Mouse (Mus musculus) CD4-positive, CD25-positive, alpha-beta regulatory T cell, adult 4 months (primary cell): ENCODE measurements around the gene Megf9. TPM values are rescaled to one million over a fixed set of nuclear protein-coding genes. Genes with fewer than 3 reads are reported as not detected.
A peak's percentile ranks its signal among the peaks of the same experiment; 100 is the strongest.

ENCODE experiments used
- ATAC-seq: one replicate; pipeline ENCODE4 v1.8.0; 2017
- polyA plus RNA-seq, 2 experiments: library from polyadenylated mRNA; unstranded; fragments of 100-300 nt; shearing (Covaris generic); gene quantifications; one replicate each; pipeline ENCODE4 v1.2.1; 2017

Gene Megf9
- polyA plus RNA-seq, 2 experiments from 2014 or later: 0.41 to 0.70 TPM

- no peak for ATAC-seq
These were observed 13.1 kb downstream of the Megf9 start for GRCm38 (mm10) chr4:70521506-70522292.

- ATAC-seq: no peak
These were observed 17.1 kb downstream of the Megf9 start for GRCm38 (mm10) chr4:70517646-70518045.

- no peak for ATAC-seq
These were observed 18.5 kb downstream of the Megf9 start for GRCm38 (mm10) chr4:70516289-70516688.

GRCm38 (mm10) chr4:70515514-70515913 is 19.3 kb downstream of the Megf9 start:
- no peak for ATAC-seq

GRCm38 (mm10) chr4:70509987-70510386 is 24.8 kb downstream of the Megf9 start:
- ATAC-seq: no peak

GRCm38 (mm10) chr4:70509565-70509964 is 25.2 kb downstream of the Megf9 start:
- no peak for ATAC-seq

GRCm38 (mm10) chr4:70508207-70508606 is 26.6 kb downstream of the Megf9 start:
- no peak for ATAC-seq

GRCm38 (mm10) chr4:70505951-70506350 is 28.8 kb downstream of the Megf9 start:
- no peak for ATAC-seq

- no peak for ATAC-seq
These were observed 31.0 kb downstream of the Megf9 start for GRCm38 (mm10) chr4:70503827-70504226.

- no peak for ATAC-seq
These were observed 35.5 kb downstream of the Megf9 start for GRCm38 (mm10) chr4:70499285-70499684.

GRCm38 (mm10) chr4:70496978-70497377 is 37.8 kb downstream of the Megf9 start:
- no peak for ATAC-seq

GRCm38 (mm10) chr4:70489792-70490191 is 45.0 kb downstream of the Megf9 start:
- no peak for ATAC-seq

- no peak for ATAC-seq
These were observed 46.4 kb downstream of the Megf9 start for GRCm38 (mm10) chr4:70488415-70488814.

- ATAC-seq: no peak
These were observed 50.7 kb downstream of the Megf9 start for GRCm38 (mm10) chr4:70484134-70484533.

- ATAC-seq: no peak
These were observed 52.9 kb downstream of the Megf9 start for GRCm38 (mm10) chr4:70481931-70482330.

GRCm38 (mm10) chr4:70471398-70471797 is 63.4 kb downstream of the Megf9 start:
- no peak for ATAC-seq

GRCm38 (mm10) chr4:70465921-70466689 is 68.7 kb downstream of the Megf9 start:
- no peak for ATAC-seq

GRCm38 (mm10) chr4:70463302-70463701 is 71.5 kb downstream of the Megf9 start:
- ATAC-seq: no peak

GRCm38 (mm10) chr4:70461416-70461815 is 73.4 kb downstream of the Megf9 start:
- no peak for ATAC-seq

GRCm38 (mm10) chr4:70452161-70452560 is 82.6 kb downstream of the Megf9 start:
- no peak for ATAC-seq

GRCm38 (mm10) chr4:70451750-70452149 is 83.0 kb downstream of the Megf9 start:
- peak; percentile 79 for ATAC-seq

- no peak for ATAC-seq
These were observed 85.1 kb downstream of the Megf9 start for GRCm38 (mm10) chr4:70449668-70450067.

GRCm38 (mm10) chr4:70446774-70447173 is 88.0 kb downstream of the Megf9 start:
- ATAC-seq: no peak

GRCm38 (mm10) chr4:70420202-70420601 is 114.6 kb downstream of the Megf9 start:
- no peak for ATAC-seq
